Mouse (Mus musculus) midbrain, embryonic 15.5 days (tissue): ENCODE measurements around the gene Gchfr. TPM values are rescaled to one million over a fixed set of nuclear protein-coding genes. Genes with fewer than 3 reads are reported as not detected.

Experiments used
- ATAC-seq: fragments of 200-750 bp; cut with Nextera tagmentation; replicated peaks from 2 replicates; pipeline ENCODE4 v1.8.0; 2017; ENCODE audit warnings: moderate TSS enrichment
- H3K27ac ChIP-seq: fragments of 300-500 bp; sonication (generic); 2 replicates; pipeline ENCODE4 v1.5.1; 2015; ENCODE audit warnings: mild to moderate bottlenecking, inconsistent platforms
- H3K27me3 ChIP-seq: fragments of 300-500 bp; sonication (generic); replicated peaks from 2 replicates; pipeline ENCODE4 v1.6.1; 2015; ENCODE audit warnings: inconsistent platforms
- H3K36me3 ChIP-seq: fragments of 300-500 bp; sonication (generic); replicated peaks from 2 replicates; pipeline ENCODE4 v1.6.1; 2015; ENCODE audit warnings: inconsistent platforms
- H3K4me1 ChIP-seq: fragments of 300-500 bp; sonication (generic); 2 replicates; pipeline ENCODE4 v1.6.1; 2015; ENCODE audit warnings: inconsistent platforms
- H3K4me2 ChIP-seq: fragments of 300-500 bp; sonication (generic); 2 replicates; pipeline ENCODE4 v1.6.1; 2015; ENCODE audit warnings: inconsistent platforms, mild to moderate bottlenecking, moderate library complexity
- H3K4me3 ChIP-seq: fragments of 300-500 bp; sonication (generic); 2 replicates; pipeline ENCODE4 v1.5.1; 2015; ENCODE audit warnings: mild to moderate bottlenecking, inconsistent platforms
- H3K9ac ChIP-seq: fragments of 300-500 bp; sonication (generic); 2 replicates; pipeline ENCODE4 v1.6.1; 2015; ENCODE audit warnings: mild to moderate bottlenecking, inconsistent platforms
- H3K9me3 ChIP-seq: fragments of 300-500 bp; sonication (generic); 2 replicates; pipeline ENCODE4 v1.6.1; 2016; ENCODE audit warnings: inconsistent platforms
- WGBS: fragments of 180-500 bp; shearing (Covaris S2); methylation state at CpG from one replicate; pipeline ENCODE4 v1.1.7; 2015; ENCODE audit warnings: mixed read lengths; 5-methylcytosine and 5-hydroxymethylcytosine counted together
- polyA plus RNA-seq: library from polyadenylated mRNA; unstranded; fragments of >200 nt; fragmentation: Nextera tagmentation; extraction: Ambion mirVana; gene quantifications from 2 replicates; pipeline ENCODE4 v1.2.1, GENCODE M21; 2015

The Gchfr gene
- polyA plus RNA-seq = 6.8 and 7.8 TPM in 2 replicates

GRCm38 (mm10) chr2:119166901-119167865 lies at the start of gene Gchfr:
Gene Gchfr (plus strand): TSS chr2:119167773.
- H3K4me1 ChIP-seq = peaks cover 19% of the 10 kb centered on the region
- peak within 1 kb of the TSS; percentile 28 for H3K9ac ChIP-seq
- ATAC-seq = peak; percentile 73
- H3K36me3 ChIP-seq = no peaks in the 10 kb centered on the region
- no peak within 1 kb of the TSS for H3K27ac ChIP-seq
- peak within 1 kb of the TSS; percentile 99 for H3K4me2 ChIP-seq
- no peaks in the 10 kb centered on the region for H3K9me3 ChIP-seq
- WGBS = under 1% methylated on average over 60 of the region's 60 CpGs
- H3K4me3 ChIP-seq = peak within 1 kb of the TSS; percentile 53
- H3K27me3 ChIP-seq = peaks cover 18% of the 10 kb centered on the region

- Histone ChIP-seq H3K4me3 (no peak overlapping the region), H3K4me1 (no peaks in the 10 kb centered on the region), H3K36me3 (peaks cover 48% of the 10 kb centered on the region), H3K27me3 (no peaks in the 10 kb centered on the region), H3K9ac (no peak overlapping the region), H3K9me3 (no peaks in the 10 kb centered on the region), H3K27ac (no peak overlapping the region), H3K4me2 (no peak overlapping the region)
- no peak for ATAC-seq
- 88% methylated on average over 5 of the region's 5 CpGs for WGBS
Observed at GRCm38 (mm10) chr2:119136346-119136898, 31.2 kb upstream of the Gchfr start.

- Histone ChIP-seq H3K9me3 (no peaks in the 10 kb centered on the region), H3K4me3 (no peak overlapping the region), H3K9ac (no peak overlapping the region), H3K36me3 (peaks cover 64% of the 10 kb centered on the region), H3K4me1 (no peaks in the 10 kb centered on the region), H3K27ac (no peak overlapping the region), H3K27me3 (no peaks in the 10 kb centered on the region), H3K4me2 (no peak overlapping the region)
- WGBS = 93% methylated on average over 2 of the region's 2 CpGs
- ATAC-seq = no peak
Observed at GRCm38 (mm10) chr2:119145199-119145598, 22.4 kb upstream of the Gchfr start.

GRCm38 (mm10) chr2:119146435-119146834 lies 21.1 kb upstream of the Gchfr start:
- H3K9ac ChIP-seq = no peak overlapping the region
- no peaks in the 10 kb centered on the region for H3K9me3 ChIP-seq
- H3K27me3 ChIP-seq = no peaks in the 10 kb centered on the region
- no peak overlapping the region for H3K4me2 ChIP-seq
- no peak for ATAC-seq
- H3K4me1 ChIP-seq = no peaks in the 10 kb centered on the region
- H3K4me3 ChIP-seq = no peak overlapping the region
- WGBS = 86% methylated on average over 6 of the region's 6 CpGs
- H3K36me3 ChIP-seq = peaks cover 67% of the 10 kb centered on the region
- H3K27ac ChIP-seq = no peak overlapping the region

GRCm38 (mm10) chr2:119147160-119147678 lies 20.4 kb upstream of the Gchfr start:
- 83% methylated on average over 22 of the region's 22 CpGs for whole genome bisulfite sequencing
- H3K27ac ChIP-seq = no peak overlapping the region
- H3K27me3 ChIP-seq = no peaks in the 10 kb centered on the region
- H3K4me3 ChIP-seq = no peak overlapping the region
- H3K4me2 ChIP-seq = no peak overlapping the region
- no peaks in the 10 kb centered on the region for H3K4me1 ChIP-seq
- H3K36me3 ChIP-seq = peaks cover 67% of the 10 kb centered on the region
- H3K9ac ChIP-seq = no peak overlapping the region
- ATAC-seq = no peak
- H3K9me3 ChIP-seq = no peaks in the 10 kb centered on the region

GRCm38 (mm10) chr2:119147775-119148174 lies 19.8 kb upstream of the Gchfr start:
- Histone ChIP-seq H3K9ac (no peak overlapping the region), H3K27me3 (no peaks in the 10 kb centered on the region), H3K4me2 (no peak overlapping the region), H3K9me3 (no peaks in the 10 kb centered on the region), H3K4me1 (no peaks in the 10 kb centered on the region), H3K4me3 (no peak overlapping the region), H3K36me3 (peaks cover 68% of the 10 kb centered on the region), H3K27ac (no peak overlapping the region)
- ATAC-seq = no peak
- WGBS = 91% methylated on average over 8 of the region's 8 CpGs

GRCm38 (mm10) chr2:119152255-119152654 lies 15.3 kb upstream of the Gchfr start:
- no peak overlapping the region for H3K4me3 ChIP-seq
- no peak overlapping the region for H3K27ac ChIP-seq
- no peak overlapping the region for H3K4me2 ChIP-seq
- H3K9me3 ChIP-seq = no peaks in the 10 kb centered on the region
- peaks cover 53% of the 10 kb centered on the region for H3K36me3 ChIP-seq
- H3K9ac ChIP-seq = no peak overlapping the region
- peaks cover 18% of the 10 kb centered on the region for H3K4me1 ChIP-seq
- 90% methylated on average over 6 of the region's 6 CpGs for WGBS
- no peaks in the 10 kb centered on the region for H3K27me3 ChIP-seq
- no peak for ATAC-seq

- Histone ChIP-seq H3K27ac (no peak overlapping the region), H3K9ac (no peak overlapping the region), H3K4me3 (no peak overlapping the region), H3K4me2 (no peak overlapping the region), H3K36me3 (peaks cover 36% of the 10 kb centered on the region), H3K27me3 (no peaks in the 10 kb centered on the region), H3K9me3 (no peaks in the 10 kb centered on the region), H3K4me1 (peaks cover 23% of the 10 kb centered on the region)
- 87% methylated on average over 2 of the region's 2 CpGs for WGBS
- ATAC-seq = no peak
Observed at GRCm38 (mm10) chr2:119154683-119155082, 12.9 kb upstream of the Gchfr start.

- Histone ChIP-seq H3K9me3 (no peaks in the 10 kb centered on the region), H3K4me2 (peak overlapping the region; percentile 93), H3K4me1 (peaks cover 23% of the 10 kb centered on the region), H3K27ac (no peak overlapping the region), H3K9ac (no peak overlapping the region), H3K4me3 (0 out of 2 replicates have a peak overlapping the region, but pooled peaks have one; percentile 96), H3K36me3 (peaks cover 31% of the 10 kb centered on the region), H3K27me3 (no peaks in the 10 kb centered on the region)
- WGBS = 84% methylated on average over 9 of the region's 9 CpGs
- ATAC-seq = no peak
Observed at GRCm38 (mm10) chr2:119155388-119155787, 12.2 kb upstream of the Gchfr start.

- H3K27ac ChIP-seq = peak overlapping the region; percentile 84
- H3K27me3 ChIP-seq = no peaks in the 10 kb centered on the region
- peak overlapping the region; percentile 96 for H3K4me3 ChIP-seq
- WGBS = 8% methylated on average over 34 of the region's 34 CpGs
- H3K9me3 ChIP-seq = no peaks in the 10 kb centered on the region
- H3K4me2 ChIP-seq = peak overlapping the region; percentile 93
- peaks cover 28% of the 10 kb centered on the region for H3K36me3 ChIP-seq
- peaks cover 23% of the 10 kb centered on the region for H3K4me1 ChIP-seq
- H3K9ac ChIP-seq = peak overlapping the region; percentile 91
- peak; percentile 71; the same call in 1 of the 2 replicates for ATAC-seq
Observed at GRCm38 (mm10) chr2:119156081-119156680, 11.4 kb upstream of the Gchfr start.

GRCm38 (mm10) chr2:119156681-119157572 lies 10.6 kb upstream of the Gchfr start, which contains the start of gene Rmdn3:
Gene Rmdn3 (minus strand): TSS chr2:119157034.
- Histone ChIP-seq H3K9me3 (no peaks in the 10 kb centered on the region), H3K27ac (peak within 1 kb of the TSS; percentile 84), H3K4me1 (peaks cover 23% of the 10 kb centered on the region), H3K4me2 (peak within 1 kb of the TSS; percentile 93), H3K4me3 (peak within 1 kb of the TSS; percentile 96), H3K27me3 (no peaks in the 10 kb centered on the region), H3K9ac (peak within 1 kb of the TSS; percentile 91), H3K36me3 (peaks cover 23% of the 10 kb centered on the region)
- peak; percentile 94 for ATAC-seq
- under 1% methylated on average over 57 of the region's 57 CpGs for WGBS
